Mouse (Mus musculus): Measurements from ENCODE around the gene Adgre5. TPM values are rescaled to one million over a fixed set of nuclear protein-coding genes. Genes with fewer than 3 reads are reported as not detected.
A peak's percentile ranks its signal among the peaks of the same experiment; 100 is the strongest.

Adgre5 gene
- total RNA-seq, 2 experiments from 2014 or later, result 31.6 to 40.0 TPM

DNA sequence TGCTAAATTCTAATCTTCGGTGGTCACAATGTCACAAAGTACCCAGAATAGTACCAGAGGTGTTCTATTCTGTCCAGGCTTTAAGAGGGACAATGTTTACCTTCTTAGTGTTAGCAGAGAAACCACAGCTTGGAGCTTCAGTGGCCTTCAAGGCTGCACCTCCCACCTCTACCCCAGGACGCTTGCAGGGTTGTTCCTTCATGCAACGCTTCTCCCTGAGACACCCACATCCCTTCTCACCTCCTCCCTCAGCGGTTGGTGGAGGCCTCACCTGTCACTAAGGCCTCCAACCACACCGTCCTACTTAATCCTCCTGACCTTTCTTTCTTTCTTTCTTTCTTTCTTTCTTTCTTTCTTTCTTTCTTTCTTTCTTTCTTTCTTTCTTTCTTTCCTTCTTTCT is 17.2 kb upstream of the Adgre5 start:
- intact Hi-C loops (cut with DNase I; ENCODE audit: low total_unique reads), result no loop called here
- DNase-seq, result no peak

DNA sequence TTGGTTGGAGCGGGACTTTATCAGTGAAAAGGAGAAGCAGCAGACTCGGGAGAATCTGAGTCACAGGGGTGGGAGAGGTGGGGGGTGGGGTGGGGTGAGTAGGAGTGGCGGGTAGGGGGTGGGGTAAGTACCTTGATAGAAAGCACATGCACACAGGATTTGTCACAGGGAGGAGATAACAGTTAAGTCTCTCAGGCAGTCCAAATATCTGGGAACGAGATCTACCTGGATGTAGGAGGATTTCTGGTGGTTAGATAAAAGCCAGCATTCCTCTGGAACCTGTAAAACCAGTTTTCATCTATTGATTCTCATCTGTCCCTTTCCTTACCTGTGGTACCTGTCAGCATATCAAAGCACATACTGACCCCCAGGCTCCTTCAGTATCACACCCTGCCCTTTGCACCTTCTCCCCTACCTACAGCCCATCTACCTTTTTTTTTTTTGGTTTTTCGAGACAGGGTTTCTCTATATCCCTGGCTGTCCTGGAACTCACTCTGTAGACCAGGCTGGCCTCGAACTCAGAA is 16.0 kb upstream of the Adgre5 start:
- DNase-seq, result no peak
- intact Hi-C loops (cut with DNase I; ENCODE audit: low total_unique reads), result no loop called here

DNA sequence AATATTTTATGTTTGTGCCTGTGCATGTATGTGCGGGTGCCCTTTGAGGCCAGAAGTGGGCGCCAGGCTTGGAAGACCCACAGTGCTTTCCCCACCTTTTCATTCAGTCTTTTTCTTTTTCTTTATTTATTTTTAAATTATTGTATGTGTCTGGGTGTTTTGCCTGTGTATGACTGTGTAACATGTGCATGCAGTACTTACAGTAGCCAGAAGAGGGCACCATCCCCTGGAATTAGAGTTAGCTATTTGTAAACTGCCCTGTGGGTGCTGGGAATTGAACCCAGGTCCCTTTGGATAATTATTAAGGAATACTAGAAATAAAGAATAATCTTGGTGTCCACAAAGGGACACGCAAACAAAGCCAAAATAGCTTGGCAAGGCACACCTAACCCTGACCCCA is 15.1 kb upstream of the Adgre5 start:
- no peak for DNase-seq
- intact Hi-C loops (cut with DNase I; ENCODE audit: low total_unique reads), result no loop called here

DNA sequence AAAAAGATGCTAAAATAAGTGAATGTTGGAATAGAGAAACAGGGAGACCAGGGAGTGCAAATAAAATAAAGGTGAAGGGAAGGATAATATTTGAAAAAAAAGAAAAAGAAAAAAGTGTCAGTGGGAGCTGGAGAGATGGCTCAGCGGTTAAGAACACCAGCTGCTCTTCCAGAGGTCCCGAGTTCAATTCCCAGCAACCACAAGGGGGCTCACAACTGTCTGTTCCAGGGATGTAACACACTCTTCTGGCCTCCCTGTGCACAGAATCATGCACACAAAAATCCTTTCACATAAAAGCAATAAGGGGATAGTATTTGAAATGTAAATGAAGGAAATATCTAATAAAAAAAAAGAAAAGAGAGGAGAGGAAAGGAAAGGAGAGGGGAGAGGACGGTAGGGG is 13.0 kb upstream of the Adgre5 start:
- intact Hi-C loops (cut with DNase I; ENCODE audit: low total_unique reads), result no loop called here
- no peak for DNase-seq

DNA sequence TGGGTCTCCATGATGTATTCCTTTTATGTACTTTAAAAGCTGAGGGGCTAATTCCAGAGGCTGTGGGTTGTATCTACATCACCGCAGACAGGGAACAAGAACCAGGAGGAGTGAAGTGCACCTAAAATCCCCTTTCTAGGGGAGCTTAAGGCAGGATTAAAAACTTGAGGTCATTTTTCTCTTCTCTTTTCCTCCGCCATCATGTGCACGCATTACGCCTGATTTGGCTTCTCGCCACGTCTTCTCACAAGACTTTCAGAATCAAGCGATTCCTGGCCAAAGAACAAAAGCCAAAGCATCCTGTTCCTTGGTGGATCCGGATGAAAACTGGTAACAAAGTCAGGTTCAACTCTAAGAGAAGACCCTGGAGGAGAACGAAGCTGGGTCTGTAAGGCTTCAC is 8.1 kb upstream of the Adgre5 start:
- DNase-seq, result no peak
- intact Hi-C loops (cut with DNase I; ENCODE audit: low total_unique reads), result no loop called here

DNA sequence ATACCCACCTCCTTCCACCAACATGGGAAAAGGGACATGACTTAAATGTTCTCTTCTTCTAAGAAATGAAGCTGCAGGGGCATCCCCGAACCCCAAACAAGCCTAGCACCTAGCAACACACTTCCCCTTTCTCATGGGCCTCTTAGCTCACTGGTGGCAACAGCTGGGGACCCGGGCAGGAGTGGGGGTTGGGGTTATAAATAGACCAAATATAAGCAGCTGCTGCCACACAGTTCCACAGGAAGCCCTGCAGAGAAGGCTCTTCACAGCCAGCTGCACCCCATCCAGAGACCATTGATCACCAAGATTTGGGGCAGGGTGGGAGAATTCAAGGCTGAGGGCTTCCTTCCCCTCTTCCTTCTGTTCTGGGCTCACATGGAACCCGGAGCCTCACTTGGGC is 7.6 kb upstream of the Adgre5 start:
- intact Hi-C loops (cut with DNase I; ENCODE audit: low total_unique reads), result no loop called here

DNA sequence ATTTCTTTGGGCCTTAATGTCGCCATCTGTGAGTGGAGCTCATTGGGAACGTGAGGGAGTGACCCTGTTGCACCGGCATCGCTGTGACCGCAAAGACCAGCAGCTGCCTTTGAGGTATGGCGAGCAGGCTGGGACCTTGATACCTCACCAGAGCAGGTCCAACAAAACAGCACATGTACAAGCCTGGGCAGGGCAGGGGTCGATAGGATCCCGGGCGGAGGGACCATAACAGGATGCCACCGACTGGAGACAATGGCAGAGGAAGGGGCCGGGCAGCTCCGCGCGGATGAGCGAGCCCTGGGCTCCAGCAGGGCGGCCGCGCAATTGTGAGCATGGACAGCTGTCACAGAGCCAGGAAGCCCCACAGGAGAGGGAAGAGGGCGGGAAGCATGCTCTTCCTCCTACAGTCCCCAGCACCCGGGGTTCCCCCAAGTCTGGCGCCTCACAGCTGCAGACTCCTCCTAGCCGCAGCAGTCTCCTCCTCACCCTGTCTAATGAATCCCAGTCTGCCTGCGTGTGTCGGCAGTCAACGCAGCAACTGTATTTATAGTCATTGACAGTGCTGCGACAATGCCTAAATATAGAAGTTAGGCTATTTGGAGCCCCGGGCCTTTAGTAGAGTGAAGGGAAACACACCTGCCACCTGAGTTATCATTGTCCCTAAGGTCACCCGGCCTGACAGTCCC is 6.7 kb upstream of the Adgre5 start:
- intact Hi-C loops (cut with DNase I; ENCODE audit: low total_unique reads), result no loop called here
- DNase-seq, result peak; percentile 75

More for the DNA sequence above, 7.6 kb upstream of the Adgre5 start:
- peak; percentile 70 for DNase-seq

DNA sequence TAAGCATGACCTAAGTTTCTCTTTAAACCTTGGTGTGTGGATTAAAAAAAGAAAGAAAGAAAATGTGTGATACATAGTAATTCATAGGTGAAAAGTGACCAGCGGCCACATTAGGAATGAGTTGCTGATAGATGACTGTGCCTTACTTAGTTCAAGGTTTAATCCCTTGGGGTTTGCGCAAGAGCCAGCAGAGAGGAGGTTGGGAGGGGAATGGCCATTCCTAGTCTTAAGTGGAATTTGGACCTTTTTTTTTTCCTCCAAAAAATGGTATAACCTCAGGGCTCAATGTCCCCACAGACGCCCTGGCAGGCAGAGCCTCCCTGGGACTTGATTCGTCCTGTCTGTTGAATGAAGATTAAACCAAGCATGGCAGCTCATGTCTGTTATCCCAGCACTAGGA is 2.9 kb upstream of the Adgre5 start:
- intact Hi-C loops (cut with DNase I; ENCODE audit: low total_unique reads), result no loop called here

DNA sequence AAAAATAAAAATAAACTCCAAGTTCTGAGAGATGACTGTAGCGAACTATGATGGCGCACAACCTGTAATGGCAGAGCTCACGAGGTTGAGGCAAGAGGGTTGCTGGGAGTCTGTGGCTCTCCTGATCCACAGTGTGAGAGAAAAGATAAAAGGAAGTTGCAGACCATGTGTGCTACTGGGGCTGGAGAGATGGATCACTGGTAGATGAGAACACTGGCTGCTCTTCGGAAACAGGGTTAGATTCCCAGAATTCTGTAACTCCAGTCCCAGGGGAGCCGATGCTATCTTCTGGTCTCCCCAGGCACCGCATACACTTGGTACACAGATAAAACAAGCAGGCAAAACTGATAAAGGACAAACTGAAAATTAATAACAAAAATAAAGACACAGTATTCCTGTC is 1.8 kb upstream of the Adgre5 start:
- intact Hi-C loops (cut with DNase I; ENCODE audit: low total_unique reads), result no loop called here

More for the DNA sequence above, 2.9 kb upstream of the Adgre5 start:
- no peak for DNase-seq

DNA sequence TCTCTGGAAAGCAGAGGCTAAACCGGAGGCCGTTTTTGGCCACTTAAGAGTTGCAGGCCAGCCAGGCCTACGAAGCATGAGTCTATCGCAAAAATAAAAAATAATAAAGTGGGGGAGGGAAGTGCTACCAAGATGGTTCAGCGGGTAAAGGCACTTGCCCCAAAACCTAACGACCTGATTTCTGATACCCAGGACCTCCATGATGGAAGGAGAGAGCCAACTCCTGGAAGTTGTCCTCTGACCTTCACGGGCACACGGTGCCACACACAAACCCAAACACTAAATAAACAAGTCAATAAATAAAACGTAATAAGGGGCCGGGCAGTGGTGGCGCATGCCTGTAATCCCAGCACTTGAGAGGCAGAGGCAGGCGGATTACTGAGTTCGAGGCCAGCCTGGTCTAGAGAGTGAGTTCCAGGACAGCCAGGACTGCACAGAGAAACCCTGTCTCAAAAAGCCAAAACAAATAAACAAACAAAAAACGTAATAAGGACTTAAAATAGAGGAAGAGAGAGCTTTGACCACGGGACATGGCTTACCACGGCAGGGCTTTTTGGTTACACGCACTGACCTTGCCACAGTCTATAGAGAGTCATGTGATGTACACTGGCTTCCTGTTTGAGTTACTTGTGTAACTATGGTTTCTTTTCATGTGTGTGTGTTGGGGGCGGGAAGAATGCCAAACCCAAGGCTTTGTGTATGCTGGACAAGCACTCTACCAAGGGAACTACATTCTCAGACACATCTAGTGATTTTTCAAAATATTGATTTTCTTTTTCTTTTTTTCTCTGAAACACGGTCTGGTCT is 926 bp upstream of the Adgre5 start:
- intact Hi-C loops (cut with DNase I; ENCODE audit: low total_unique reads), result no loop called here
- DNase-seq, result no peak

More for the DNA sequence above, 1.8 kb upstream of the Adgre5 start:
- DNase-seq, result no peak

DNA sequence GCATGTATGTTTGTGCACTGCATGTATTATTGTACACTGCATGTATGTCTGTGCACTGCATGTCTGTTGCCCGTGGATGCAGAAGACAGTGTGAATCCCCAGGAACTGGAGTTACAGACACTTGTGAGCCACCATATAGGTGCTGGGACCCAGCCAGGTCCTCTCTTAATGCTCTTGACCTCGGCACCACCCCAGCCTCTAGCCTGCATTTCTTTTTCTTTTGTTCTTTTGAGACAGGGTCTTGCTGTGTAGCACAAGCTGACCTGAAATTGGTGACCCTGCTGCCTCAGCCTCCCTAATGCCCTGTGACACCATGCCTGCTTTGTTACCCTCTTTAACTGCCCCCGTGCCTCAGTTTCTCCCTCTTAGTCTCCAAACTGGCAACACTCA is 545 bp downstream of the Adgre5 start:
- intact Hi-C loops (cut with DNase I; ENCODE audit: low total_unique reads), result no loop called here
- no peak for DNase-seq

DNA sequence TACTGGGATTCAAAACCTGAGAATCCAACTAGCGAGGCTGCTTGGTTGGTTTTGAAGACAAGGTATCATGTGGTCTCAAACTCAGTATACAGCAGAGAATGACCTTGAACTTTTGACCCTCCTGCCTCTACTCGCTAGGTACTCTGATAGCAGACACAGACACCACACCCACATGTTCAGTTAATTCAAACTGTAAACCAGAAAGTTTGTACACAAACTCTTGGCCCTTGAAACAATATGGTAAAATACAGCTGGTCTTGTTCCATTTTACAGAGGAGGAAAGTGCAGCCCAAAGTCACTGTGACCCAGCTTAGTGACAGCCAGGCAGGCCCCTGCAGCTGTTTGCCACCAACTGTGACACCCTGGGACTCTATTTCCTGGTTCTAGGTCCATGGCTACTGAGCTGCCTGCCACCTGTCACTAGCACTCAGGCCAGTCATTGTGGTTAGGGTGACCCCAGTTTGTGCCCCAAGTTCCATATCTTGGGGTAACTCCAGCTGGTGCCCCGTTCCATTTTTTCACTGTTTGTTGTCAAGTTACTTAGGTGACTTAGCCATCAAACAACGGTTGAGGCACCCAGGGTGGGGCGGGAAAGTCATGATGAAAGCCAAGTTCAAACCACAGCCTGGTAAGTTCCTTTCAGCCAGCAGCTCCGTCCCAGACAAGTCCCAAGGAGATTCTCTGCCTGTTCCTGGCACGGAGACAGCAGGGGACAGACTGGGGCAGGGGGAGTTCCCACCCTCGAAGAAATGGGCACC is 1.2 kb downstream of the Adgre5 start:
- DNase-seq, result peak; percentile 31
- intact Hi-C loops (cut with DNase I; ENCODE audit: low total_unique reads), result no loop called here

DNA sequence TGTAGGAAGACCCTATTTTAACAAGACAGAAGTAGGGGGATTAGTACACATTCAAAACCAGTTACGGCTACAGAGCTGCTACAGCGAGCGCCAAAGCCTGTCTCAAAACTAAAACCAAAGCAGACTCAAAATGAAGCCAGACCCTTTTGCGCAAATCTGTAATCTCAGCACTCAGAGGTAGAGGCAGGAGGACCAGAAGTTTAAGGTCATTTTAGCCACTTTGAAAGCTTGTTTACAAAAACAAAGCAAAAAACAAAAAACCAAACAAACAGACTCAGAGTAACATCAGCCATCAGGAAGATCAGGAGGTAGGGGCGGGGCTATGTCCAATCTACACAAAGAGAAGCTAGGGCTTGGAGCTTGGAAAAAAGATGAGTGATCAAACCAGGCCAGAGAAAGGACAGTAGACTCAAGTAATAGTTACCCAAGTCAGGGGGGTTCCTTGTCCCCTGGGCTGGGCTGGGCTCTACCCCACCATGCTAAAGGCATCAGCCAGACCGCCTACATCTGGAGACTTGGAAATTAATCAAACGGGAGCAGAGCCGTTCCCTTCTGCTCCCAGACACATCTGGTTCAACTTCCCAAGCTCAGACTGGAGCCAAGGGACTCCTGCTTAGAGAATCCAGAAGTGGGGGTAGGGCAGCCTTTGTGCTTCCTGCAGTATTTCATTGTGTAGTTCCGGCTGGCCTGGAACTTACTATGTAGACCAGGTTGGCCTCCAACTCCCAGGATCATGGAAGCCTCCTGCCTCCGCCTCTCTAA is 2.0 kb downstream of the Adgre5 start:
- intact Hi-C loops (cut with DNase I; ENCODE audit: low total_unique reads), result no loop called here
- DNase-seq, result peak; percentile 54

DNA sequence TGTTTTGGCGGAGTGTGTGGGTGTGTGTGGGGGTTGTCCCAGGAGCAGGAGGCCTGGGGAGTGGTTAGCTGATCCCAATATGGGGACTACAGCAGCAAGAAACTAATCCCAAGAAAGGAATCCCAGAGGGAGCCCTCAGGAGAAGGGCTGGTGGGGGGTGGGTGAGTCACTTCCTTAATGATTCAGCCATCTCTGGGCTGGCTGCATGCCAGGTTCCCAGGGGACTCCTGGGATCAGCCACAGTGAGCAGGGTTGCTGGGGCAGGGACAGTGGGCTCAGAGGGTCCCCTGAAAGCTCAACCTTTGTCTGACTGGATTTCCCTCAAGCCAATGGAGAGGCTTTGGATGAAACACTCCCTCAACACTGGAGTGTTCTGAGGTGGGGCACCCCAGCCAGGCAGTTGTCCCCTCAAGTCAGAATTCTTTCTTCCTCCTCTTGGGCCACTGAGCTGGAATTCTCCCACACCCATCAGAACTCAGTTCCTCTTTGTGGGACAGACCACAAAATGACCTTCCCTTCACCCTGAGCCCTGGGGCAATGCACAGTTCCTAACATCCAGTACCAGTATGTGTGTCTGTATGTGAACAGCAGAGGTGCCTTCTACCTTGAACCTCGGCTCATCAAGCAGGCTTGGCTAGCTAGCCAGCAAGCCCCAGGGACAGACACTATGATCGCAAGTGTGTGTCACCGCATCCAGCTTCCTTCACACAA is 3.1 kb downstream of the Adgre5 start:
- DNase-seq, result peak; percentile 72

DNA sequence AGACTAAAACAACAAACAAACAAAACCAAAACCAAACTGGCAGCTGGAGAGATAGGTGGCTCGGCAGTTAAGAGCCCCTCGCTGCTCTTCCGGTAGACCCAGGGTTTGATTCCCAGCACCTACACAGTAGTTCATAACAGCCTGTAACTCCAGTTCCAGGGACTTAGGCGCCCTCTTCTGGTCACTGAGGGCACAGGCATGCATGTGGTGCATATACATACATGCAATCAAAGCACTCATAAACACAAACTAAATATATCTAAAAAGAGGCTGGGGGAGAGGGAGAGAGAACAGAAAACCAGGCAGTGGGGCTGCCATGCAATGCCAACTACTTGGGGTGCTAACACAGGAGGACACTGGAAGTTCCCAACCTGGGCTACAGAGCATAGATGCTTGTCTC is 3.8 kb downstream of the Adgre5 start:
- intact Hi-C loops (cut with DNase I; ENCODE audit: low total_unique reads), result no loop called here
- DNase-seq, result no peak

More for the DNA sequence above, 3.1 kb downstream of the Adgre5 start:
- intact Hi-C loops (cut with DNase I; ENCODE audit: low total_unique reads), result no loop called here

DNA sequence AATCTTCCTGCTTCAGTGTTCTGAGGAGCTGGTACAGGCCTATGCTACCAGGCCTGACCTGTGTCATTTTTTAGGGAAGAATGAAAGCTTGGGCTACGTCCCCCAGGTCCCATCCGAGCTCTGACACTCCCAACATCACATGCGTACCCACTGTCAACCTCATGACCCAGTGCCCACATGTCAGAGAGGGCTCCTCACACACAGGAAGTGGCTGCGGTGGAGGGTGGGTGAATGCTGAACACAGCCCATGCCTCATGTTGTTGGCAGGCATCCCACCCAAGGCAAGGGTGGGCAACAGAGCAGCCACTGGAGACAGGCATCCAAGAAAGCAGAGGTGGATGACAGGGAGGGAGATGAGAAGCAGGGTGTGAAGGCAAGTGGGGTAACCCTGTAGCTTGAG is 4.4 kb downstream of the Adgre5 start:
- intact Hi-C loops (cut with DNase I; ENCODE audit: low total_unique reads), result no loop called here

DNA sequence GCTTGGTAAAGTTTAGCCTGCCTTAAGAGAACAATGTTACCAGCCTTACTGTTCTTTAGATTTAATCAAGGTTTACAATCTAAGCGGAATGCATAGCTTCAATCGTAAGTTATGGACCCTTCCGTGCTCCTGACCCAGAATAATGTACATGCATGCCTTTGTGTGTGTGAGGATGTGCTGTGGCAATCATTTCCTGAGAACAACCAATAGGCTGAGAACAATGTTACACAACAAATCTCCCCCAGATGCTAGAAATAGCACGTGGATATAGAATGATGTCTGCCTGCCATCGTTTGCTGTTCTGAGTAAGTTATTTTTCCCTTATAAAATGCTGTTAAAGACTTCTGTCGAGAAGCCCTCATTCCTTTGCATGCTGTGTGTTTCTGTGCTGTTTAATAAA is 8.2 kb downstream of the Adgre5 start:
- intact Hi-C loops (cut with DNase I; ENCODE audit: low total_unique reads), result no loop called here

More for the DNA sequence above, 4.4 kb downstream of the Adgre5 start:
- no peak for DNase-seq

DNA sequence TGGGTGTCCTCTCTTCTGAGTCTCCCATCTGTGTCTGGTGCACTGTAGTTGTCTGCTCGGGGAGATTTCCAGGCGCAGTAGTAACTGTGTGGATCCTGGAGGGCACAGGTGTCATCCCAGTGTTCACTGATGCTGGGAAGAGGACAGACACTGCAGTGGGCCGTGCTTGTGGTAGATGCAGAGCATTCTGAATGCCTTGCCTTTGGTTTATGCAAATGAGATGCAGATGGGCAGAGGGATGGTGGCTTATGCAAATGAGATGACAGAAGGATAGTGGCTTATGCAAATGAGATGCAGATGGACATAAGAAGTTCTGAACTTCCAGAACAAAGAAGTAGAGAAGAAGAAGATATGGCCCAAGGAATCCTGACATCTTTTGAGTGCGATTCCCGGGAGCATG is 9.2 kb downstream of the Adgre5 start:
- intact Hi-C loops (cut with DNase I; ENCODE audit: low total_unique reads), result no loop called here
- DNase-seq, result no peak

More for the DNA sequence above, 8.2 kb downstream of the Adgre5 start:
- DNase-seq, result no peak
